Mouse (Mus musculus) CH12.LX (cell line): Measurements from ENCODE around the gene Ptprg. TPM values are rescaled to one million over a fixed set of nuclear protein-coding genes. Genes with fewer than 3 reads are reported as not detected.

ENCODE experiments used
- DNase-seq: peaks from one replicate; pipeline ENCODE4 v3.0.0-alpha.2; 2013; ENCODE audit errors: extremely low read depth
- H3K27ac ChIP-seq: 2 replicates; pipeline ENCODE4 v1.5.1; 2012; ENCODE audit warnings: low read depth, mild to moderate bottlenecking, control low read depth, moderate library complexity; ENCODE audit not compliant: insufficient read depth
- H3K27me3 ChIP-seq: replicated peaks from 2 replicates; pipeline ENCODE3; 2012; ENCODE audit warnings: inconsistent platforms
- H3K36me3 ChIP-seq, 2 experiments: replicated peaks in 1 of 2; 2 replicates each; pipeline versions ENCODE3 to v1.6.1; 2012; ENCODE audit warnings: inconsistent platforms in 1 of 2, low read length in 1 of 2, mild to moderate bottlenecking in 1 of 2, mixed read lengths in 1 of 2, moderate library complexity in 1 of 2; ENCODE audit not compliant: control insufficient read depth in 1 of 2, insufficient read depth in 1 of 2
- H3K4me1 ChIP-seq, 2 experiments: 2 replicates each; pipeline ENCODE4 v1.6.1; 2012; ENCODE audit warnings: inconsistent platforms in 1 of 2, moderate library complexity in 1 of 2; ENCODE audit not compliant: insufficient read depth in 2 of 2, control insufficient read depth in 1 of 2
- H3K4me2 ChIP-seq: 2 replicates; pipeline ENCODE4 v1.6.1; 2012; ENCODE audit warnings: low read depth, mild to moderate bottlenecking, control low read depth; ENCODE audit not compliant: poor library complexity, insufficient read depth, severe bottlenecking
- H3K4me3 ChIP-seq, 3 experiments: fragments of 150-350 bp in 1 of 3; sonication (generic) in 1 of 3; replicated peaks in 1 of 3; 2 replicates each; pipeline versions ENCODE3 to v1.5.1; 2011 to 2012; ENCODE audit warnings: low read depth in 2 of 3, low read length in 2 of 3, mild to moderate bottlenecking in 2 of 3, moderate library complexity in 2 of 3, control low read depth in 1 of 3, improper control_type of control experiment in 1 of 3, inconsistent platforms in 1 of 3, mixed read lengths in 1 of 3; ENCODE audit not compliant: poor library complexity in 1 of 3
- H3K79me2 ChIP-seq: replicated peaks from 2 replicates; pipeline ENCODE4 v1.6.1; 2012; ENCODE audit warnings: mild to moderate bottlenecking, moderate library complexity; ENCODE audit not compliant: control insufficient read depth, poor library complexity, insufficient read depth, severe bottlenecking; ENCODE audit errors: extremely low read depth
- H3K9ac ChIP-seq: 2 replicates; pipeline ENCODE4 v1.6.1; 2012; ENCODE audit warnings: low read depth, mild to moderate bottlenecking, control low read depth, moderate library complexity; ENCODE audit not compliant: insufficient read depth
- H3K9me3 ChIP-seq: replicated peaks from 2 replicates; pipeline ENCODE3; 2012; ENCODE audit warnings: low read length, inconsistent platforms, mixed read lengths
- BHLHE40 ChIP-seq: IDR thresholded peaks from 2 replicates; pipeline ENCODE4 v1.6.1; 2011; ENCODE audit warnings: mild to moderate bottlenecking, low read depth, low read length, improper control_type of control experiment
- CHD1 ChIP-seq: IDR thresholded peaks from 2 replicates; pipeline ENCODE4 v1.6.1; 2012; ENCODE audit warnings: low read depth, low read length, improper control_type of control experiment, inconsistent platforms
- CHD2 ChIP-seq: IDR thresholded peaks from 2 replicates; pipeline ENCODE4 v1.6.1; 2011; ENCODE audit warnings: low read length, improper control_type of control experiment
- E2F4 ChIP-seq: IDR thresholded peaks from 2 replicates; pipeline ENCODE4 v1.6.1; 2011; ENCODE audit warnings: low read depth, low read length, improper control_type of control experiment; ENCODE audit not compliant: insufficient replicate concordance
- ELF1 ChIP-seq: IDR thresholded peaks from 2 replicates; pipeline ENCODE4 v1.6.1; 2014; ENCODE audit warnings: low read depth, mild to moderate bottlenecking, inconsistent platforms, low read length, improper control_type of control experiment
- EP300 ChIP-seq: IDR thresholded peaks from 2 replicates; pipeline ENCODE4 v1.6.1; 2011; ENCODE audit warnings: low read length, improper control_type of control experiment
- GABPA ChIP-seq: IDR thresholded peaks from 2 replicates; pipeline ENCODE4 v1.6.1; 2012; ENCODE audit warnings: low read depth, low read length, improper control_type of control experiment, inconsistent platforms; ENCODE audit not compliant: insufficient replicate concordance
- IRF4 ChIP-seq: IDR thresholded peaks from 2 replicates; pipeline ENCODE4 v1.6.1; 2014; ENCODE audit warnings: low read depth, mild to moderate bottlenecking, inconsistent platforms, low read length, improper control_type of control experiment
- JUN ChIP-seq: IDR thresholded peaks from 2 replicates; pipeline ENCODE4 v1.6.1; 2011; ENCODE audit warnings: low read depth, mild to moderate bottlenecking, low read length, improper control_type of control experiment, moderate library complexity; ENCODE audit not compliant: insufficient read depth
- JUND ChIP-seq: conservative IDR thresholded peaks from 2 replicates; pipeline ENCODE4 v1.6.1; 2011; ENCODE audit warnings: low read depth, low read length, improper control_type of control experiment
- MAFK ChIP-seq: IDR thresholded peaks from 2 replicates; pipeline ENCODE4 v1.6.1; 2011; ENCODE audit warnings: low read length, improper control_type of control experiment; ENCODE audit not compliant: insufficient replicate concordance
- MAX ChIP-seq: IDR thresholded peaks from 2 replicates; pipeline ENCODE4 v1.6.1; 2011; ENCODE audit warnings: low read length, improper control_type of control experiment
- MXI1 ChIP-seq: IDR thresholded peaks from 2 replicates; pipeline ENCODE4 v1.6.1; 2011; ENCODE audit warnings: mild to moderate bottlenecking, low read depth, low read length, improper control_type of control experiment
- MYC ChIP-seq: IDR thresholded peaks from 2 replicates; pipeline ENCODE4 v1.6.1; 2011; ENCODE audit warnings: low read depth, mild to moderate bottlenecking, improper control_type of control experiment, low read length
- NELFE ChIP-seq: IDR thresholded peaks from 2 replicates; pipeline ENCODE4 v1.6.1; 2011; ENCODE audit warnings: low read depth, low read length, improper control_type of control experiment
- POLR2A ChIP-seq: IDR thresholded peaks from 2 replicates; pipeline ENCODE4 v1.6.1; 2011; ENCODE audit warnings: low read depth, mild to moderate bottlenecking, improper control_type of control experiment, low read length
- RCOR1 ChIP-seq: conservative IDR thresholded peaks from 2 replicates; pipeline ENCODE4 v1.6.1; 2012; ENCODE audit warnings: low read depth, mild to moderate bottlenecking, inconsistent platforms, low read length, improper control_type of control experiment
- TCF12 ChIP-seq: IDR thresholded peaks from 2 replicates; pipeline ENCODE4 v1.6.1; 2014; ENCODE audit warnings: low read depth, mild to moderate bottlenecking, inconsistent platforms, low read length, improper control_type of control experiment
- USF2 ChIP-seq: conservative IDR thresholded peaks from 2 replicates; pipeline ENCODE4 v1.6.1; 2011; ENCODE audit warnings: low read depth, low read length, improper control_type of control experiment
- ZKSCAN1 ChIP-seq: IDR thresholded peaks from 2 replicates; pipeline ENCODE4 v1.6.1; 2012; ENCODE audit warnings: low read depth, inconsistent platforms, low read length, improper control_type of control experiment, borderline replicate concordance
- ZMIZ1 ChIP-seq: IDR thresholded peaks from 2 replicates; pipeline ENCODE4 v1.6.1; 2012; ENCODE audit warnings: low read depth, mild to moderate bottlenecking, inconsistent platforms, low read length, improper control_type of control experiment
- dilution Hi-C: fragments of 300-500 bp; cut with MboI; formaldehyde crosslinking; loops from 2 replicates; pipeline ENCODE4 v1.14.3; 2020; ENCODE audit warnings: low sequenced_read_pairs; ENCODE audit not compliant: extremely low pct_unique_long_range_greater_than_20kb, extremely low pct_ligation_motif_present
- in situ Hi-C: fragments of 300-500 bp; cut with MboI; formaldehyde crosslinking; loops from 3 replicates; pipeline ENCODE4 v1.14.3; 2019; ENCODE audit warnings: low sequenced_read_pairs, low pct_ligation_motif_present, low pct_unique_long_range_greater_than_20kb, mixed read lengths
- polyA plus RNA-seq: library from polyadenylated mRNA; unstranded; fragments of >175 nt; gene quantifications from 2 replicates; pipeline ENCODE4 v1.2.1, GENCODE M21; 2012; ENCODE audit warnings: low read depth; ENCODE audit not compliant: insufficient read length
- total RNA-seq, 2 experiments: library from RNA; depleted of rRNA; stranded (reverse); fragments of 300-350 nt in 1 of 2; fragments of >200 nt in 1 of 2; gene quantifications; 2 replicates each; pipeline ENCODE4 v1.2.3; 2012 to 2014

The Ptprg gene
- total and polyA plus RNA-seq, 3 experiments: 0.08 TPM; not detected in 2

- H3K9me3 ChIP-seq: no peaks in the 10 kb centered on the region
- no peak overlapping the region for H3K4me2 ChIP-seq
- in situ Hi-C loops: no loop called here
- H3K4me1 ChIP-seq: peaks cover 4 to 10% of the 10 kb centered on the region in 2 experiments
- H3K79me2 ChIP-seq: no peaks in the 10 kb centered on the region
- no peak overlapping the region for H3K9ac ChIP-seq
- no peak for TF ChIP-seq EP300
- TF ChIP-seq MXI1: no peak
- TF ChIP-seq IRF4: no peak
- TF ChIP-seq CHD2: no peak
- no peak for TF ChIP-seq USF2
- TF ChIP-seq TCF12: no peak
- TF ChIP-seq MYC: no peak
- TF ChIP-seq ZKSCAN1: no peak
- no peak for TF ChIP-seq JUN
- TF ChIP-seq GABPA: no peak
- no peak for TF ChIP-seq JUND
- TF ChIP-seq RCOR1: no peak
- H3K27me3 ChIP-seq: no peaks in the 10 kb centered on the region
- H3K36me3 ChIP-seq: no peaks in the 10 kb centered on the region
- dilution Hi-C loops: no loop called here
- no peak for DNase-seq
- no peak overlapping the region for H3K27ac ChIP-seq
- H3K4me3 ChIP-seq: no peak overlapping the region
These were observed 631.7 kb downstream of the Ptprg start for GRCm38 (mm10) chr14:12185040-12185439.

GRCm38 (mm10) chr14:12188352-12188751 lies 635.0 kb downstream of the Ptprg start:
- Histone ChIP-seq H3K4me2 (no peak overlapping the region), H3K36me3 (no peaks in the 10 kb centered on the region), H3K79me2 (no peaks in the 10 kb centered on the region), H3K4me3 (no peak overlapping the region), H3K9ac (no peak overlapping the region), H3K27me3 (no peaks in the 10 kb centered on the region), H3K27ac (no peak overlapping the region), H3K9me3 (no peaks in the 10 kb centered on the region), H3K4me1 (no peaks in the 10 kb centered on the region)
- dilution Hi-C loops: no loop called here
- DNase-seq: no peak
- in situ Hi-C loops: no loop called here
- TF ChIP-seq POLR2A (no peak), CHD1 (no peak), CHD2 (no peak), RCOR1 (no peak), MAFK (no peak), E2F4 (no peak), ZMIZ1 (no peak), JUN (no peak), BHLHE40 (no peak), ELF1 (no peak), MXI1 (no peak), NELFE (no peak), IRF4 (no peak), JUND (no peak), MAX (no peak)
